Mouse (Mus musculus): ENCODE measurements around the gene Wasl.

DNA sequence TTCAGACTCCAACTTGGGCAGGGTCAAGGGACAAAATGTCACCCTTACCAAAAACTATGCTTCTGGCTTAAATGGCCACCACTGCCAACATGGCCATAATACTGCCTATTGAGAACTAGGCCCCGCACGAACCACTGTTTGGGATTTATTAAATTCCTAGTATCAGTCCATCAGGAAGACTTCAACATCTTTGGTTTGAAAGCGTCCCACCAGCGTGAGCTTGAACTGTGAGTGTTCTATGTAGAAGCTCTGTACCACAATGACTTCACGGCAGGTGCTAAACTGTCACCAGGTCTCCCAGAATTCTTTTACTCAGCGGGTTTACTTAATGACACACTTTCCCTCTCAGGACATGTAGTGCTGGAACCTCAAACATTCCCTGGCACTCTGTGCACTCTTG is 51.5 kb downstream of the Wasl start:
- no peak for TF ChIP-seq CTCF (IDR thresholded peaks at IDR 0.05; ENCODE audit: borderline replicate concordance, insufficient read depth, low read depth, low read length)
- no peak for TF ChIP-seq POLR2A (IDR thresholded peaks at IDR 0.05; ENCODE audit: borderline replicate concordance, insufficient read depth, low read length)

All from cerebellum, adult 2 months (tissue).